Mouse (Mus musculus) heart, postnatal 0 days (tissue): ENCODE results near the gene Abtb1.

ENCODE experiments used
- CTCF ChIP-seq: IDR thresholded peaks from 2 replicates; pipeline ENCODE4 v1.5.1; 2016; ENCODE audit warnings: antibody characterized with exemption, control low read depth, low read depth
- EP300 ChIP-seq: IDR thresholded peaks from 2 replicates; pipeline ENCODE4 v1.6.1; 2016; ENCODE audit warnings: antibody characterized with exemption, low read depth

GRCm38 (mm10) chr6:88803051-88803450 is 38.7 kb downstream of the Abtb1 start:
- TF ChIP-seq CTCF (no peak), EP300 (no peak)
